Mouse (Mus musculus) monocyte, adult 2 months (primary cell): Measurements from ENCODE around the gene Btg4.

ENCODE experiments used
- DNase-seq, 2 experiments: peaks; one replicate each; pipeline ENCODE4 v3.0.0; 2022; ENCODE audit warnings: low spot score in 2 of 2, low read depth in 1 of 2

Btg4 gene

GRCm38 (mm10) chr9:51060601-51061000 lies at the start of gene Btg4:
Gene Btg4 (plus strand): TSS chr9:51060901.
- DNase-seq: no peak

DNA sequence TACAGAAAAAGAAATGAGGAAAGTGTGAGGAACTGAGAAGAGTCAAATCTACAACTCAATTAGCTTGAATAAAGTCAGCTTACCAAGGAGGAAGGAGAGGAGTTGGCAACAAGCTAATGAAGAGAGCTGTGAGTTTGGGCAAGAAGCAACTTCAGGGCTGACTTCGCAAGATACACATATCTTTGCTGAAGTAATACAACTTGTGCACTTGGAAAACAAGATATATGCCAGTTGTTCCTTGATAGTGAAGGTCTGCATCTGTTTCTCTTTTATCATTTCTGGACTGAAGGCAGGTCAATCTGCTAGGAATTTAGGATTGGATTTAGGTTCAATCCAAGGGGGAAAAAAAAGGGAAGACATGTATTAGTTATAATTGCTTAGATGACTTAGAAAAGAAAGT lies 47.1 kb upstream of the Btg4 start:
- no peak for DNase-seq

DNA sequence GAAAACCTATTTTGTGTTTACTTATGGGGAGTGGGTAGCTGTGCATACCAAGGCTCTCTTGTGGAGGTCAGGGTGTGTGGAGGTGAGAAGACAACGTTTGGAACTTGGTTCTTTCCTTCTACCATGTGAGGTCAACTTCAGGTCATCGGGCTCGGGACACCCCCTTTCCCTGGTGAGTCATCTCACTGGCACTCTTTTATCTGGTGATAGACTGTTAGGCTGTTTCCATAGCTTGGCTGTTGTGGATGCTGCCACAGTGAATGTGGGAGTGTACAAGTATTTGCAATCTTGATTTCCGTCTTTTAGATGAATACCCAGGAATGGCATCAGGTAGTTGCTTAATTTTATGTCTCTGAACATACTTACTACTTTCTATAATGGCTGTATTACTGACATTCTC lies 45.0 kb upstream of the Btg4 start:
- no peak for DNase-seq

DNA sequence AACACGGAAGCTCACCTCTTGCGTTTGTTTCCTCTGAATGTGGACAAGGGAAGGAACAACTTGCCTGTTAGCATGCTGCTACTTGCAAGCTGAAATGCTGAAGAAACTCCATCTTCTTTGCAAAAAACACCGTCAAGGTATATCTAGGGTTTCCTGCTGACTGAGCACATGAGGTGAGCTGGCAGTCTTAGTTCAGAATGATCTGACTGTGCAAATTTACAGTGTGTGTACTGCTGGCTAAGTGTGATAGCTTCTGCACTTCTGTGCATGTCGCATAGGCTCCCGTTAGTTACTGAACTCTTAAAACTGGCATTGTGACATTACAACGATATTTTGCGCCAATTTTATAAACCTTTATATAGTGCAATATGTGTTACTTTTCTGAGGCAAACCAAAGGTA lies 41.0 kb upstream of the Btg4 start:
- no peak for DNase-seq

GRCm38 (mm10) chr9:51020351-51020750 lies 40.4 kb upstream of the Btg4 start:
- DNase-seq: no peak

DNA sequence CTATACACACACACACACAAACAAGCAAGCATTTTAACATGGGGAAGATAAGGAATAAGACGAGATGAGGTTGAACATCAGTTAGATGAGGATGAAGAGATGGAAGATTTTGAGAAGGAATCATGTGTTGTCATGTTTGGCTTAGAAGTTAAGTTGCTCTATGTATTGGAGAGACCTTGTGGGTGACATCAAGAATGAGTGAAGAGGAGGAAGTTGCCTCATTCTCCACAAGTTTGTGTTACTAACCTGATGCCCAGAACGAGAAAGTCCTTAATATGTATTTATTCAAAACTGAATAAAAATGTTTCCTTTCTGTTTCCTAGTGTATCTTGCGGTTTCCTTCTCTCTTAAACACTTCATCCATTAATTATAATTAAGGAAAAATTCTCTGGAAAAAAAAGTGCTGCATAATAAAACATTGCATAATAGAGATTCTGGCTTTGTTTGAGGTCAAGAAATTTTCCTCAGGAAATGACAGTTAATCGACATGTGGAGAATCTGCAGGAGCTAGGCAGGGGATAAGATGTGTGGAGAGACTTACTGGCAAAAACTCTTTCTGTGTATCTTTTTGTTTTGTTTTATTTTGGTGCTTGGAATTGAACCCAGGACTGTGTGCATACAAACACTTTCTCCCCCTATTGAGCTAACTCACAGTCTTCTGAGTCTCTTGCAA lies 39.4 kb upstream of the Btg4 start:
- no peak for DNase-seq

GRCm38 (mm10) chr9:51026952-51027351 lies 33.7 kb upstream of the Btg4 start:
- DNase-seq: no peak

DNA sequence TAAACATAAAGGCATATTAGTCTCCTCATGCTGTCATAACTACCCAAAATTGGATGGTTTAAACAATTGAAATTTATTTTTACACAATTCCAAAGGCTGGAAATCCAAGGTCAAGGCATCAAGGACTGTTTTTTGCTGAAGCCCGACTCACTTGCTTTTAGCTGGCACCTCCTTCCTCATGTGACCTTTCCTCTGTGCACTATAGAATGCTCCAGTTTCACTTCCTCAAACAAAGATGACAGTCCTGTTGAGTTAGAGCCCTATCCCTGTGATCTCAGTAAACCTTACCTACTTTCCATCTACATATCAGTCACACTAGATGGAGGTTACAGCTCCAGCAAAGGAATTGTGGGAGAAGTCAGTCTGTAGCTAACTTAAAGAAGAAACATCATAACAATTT lies 30.6 kb upstream of the Btg4 start:
- DNase-seq: no peak

DNA sequence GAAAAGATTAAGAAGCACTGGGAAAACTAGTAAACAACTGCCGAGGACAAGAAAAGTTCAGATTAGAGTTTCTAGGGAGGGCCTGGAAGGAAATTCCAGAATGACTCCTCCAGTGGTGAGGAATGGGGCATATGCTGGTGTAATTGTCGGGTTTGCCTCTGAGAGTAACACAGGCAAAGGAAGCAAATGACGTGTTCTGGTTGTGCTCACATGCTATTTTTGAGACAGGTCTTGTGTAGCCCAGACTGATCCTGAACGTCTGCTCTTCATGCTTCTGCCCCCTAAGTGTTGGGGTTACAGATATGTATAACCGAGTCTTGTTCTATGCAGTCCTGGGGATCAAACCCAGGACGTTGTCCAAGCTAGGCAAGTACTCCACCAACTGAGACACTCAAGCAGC lies 29.1 kb upstream of the Btg4 start:
- no peak for DNase-seq

- DNase-seq: no peak
These were observed 28.4 kb upstream of the Btg4 start for GRCm38 (mm10) chr9:51032291-51032690.

DNA sequence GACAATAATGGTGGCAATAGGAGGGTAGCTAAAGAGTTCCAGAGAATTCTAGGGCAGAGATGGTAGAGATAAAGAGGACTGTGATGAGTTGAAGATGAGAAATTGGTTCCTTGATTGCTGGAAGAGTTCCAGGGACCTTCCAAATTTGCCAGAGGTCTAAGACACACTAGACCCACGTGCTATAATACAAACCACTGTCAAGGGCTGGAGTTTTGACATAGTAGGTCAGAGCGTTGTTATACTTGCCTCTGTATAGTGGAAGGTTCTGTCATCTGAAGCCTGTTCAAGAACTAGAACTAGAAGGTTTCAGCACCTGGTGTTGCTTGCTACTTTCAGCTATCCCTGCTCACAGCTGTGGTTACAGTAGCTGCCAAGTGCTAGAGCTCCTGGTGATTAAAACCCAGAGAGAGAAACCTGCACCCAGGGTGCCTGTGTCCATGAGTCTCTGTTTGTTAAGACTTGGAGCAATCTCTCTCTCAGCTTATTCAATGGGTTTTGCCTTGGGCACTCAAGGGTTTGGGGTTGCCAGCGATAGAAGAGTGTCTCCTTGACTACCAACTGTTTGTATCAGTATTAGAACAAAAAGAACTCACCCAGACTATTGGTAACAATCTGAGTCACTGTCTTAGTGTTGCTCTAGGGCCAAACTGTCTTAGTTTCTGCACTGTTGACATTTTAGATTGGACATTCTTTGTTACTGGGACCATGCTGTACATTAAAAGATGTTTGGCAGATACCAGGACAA lies 27.7 kb upstream of the Btg4 start:
- no peak for DNase-seq

GRCm38 (mm10) chr9:51041491-51041980 lies 19.2 kb upstream of the Btg4 start:
- DNase-seq: no peak

DNA sequence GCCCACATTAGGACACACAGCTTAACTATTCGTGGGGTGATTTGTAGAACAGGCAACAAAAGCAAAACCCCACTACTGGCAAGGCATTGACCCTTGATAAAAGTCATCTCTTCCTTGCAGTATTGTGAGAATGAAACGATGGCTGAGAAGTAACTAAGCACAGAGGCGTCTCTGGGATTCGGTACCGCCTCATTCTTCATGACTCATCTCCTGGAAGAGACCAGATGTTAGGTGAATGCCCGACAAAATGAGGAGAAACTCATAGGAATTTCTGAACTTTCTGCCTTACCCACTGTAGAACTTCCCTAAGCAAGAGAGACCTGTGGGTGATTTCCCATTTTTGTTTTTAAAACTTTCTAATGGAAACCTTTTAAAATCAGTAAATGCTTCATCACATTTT lies 18.6 kb upstream of the Btg4 start:
- no peak for DNase-seq

DNA sequence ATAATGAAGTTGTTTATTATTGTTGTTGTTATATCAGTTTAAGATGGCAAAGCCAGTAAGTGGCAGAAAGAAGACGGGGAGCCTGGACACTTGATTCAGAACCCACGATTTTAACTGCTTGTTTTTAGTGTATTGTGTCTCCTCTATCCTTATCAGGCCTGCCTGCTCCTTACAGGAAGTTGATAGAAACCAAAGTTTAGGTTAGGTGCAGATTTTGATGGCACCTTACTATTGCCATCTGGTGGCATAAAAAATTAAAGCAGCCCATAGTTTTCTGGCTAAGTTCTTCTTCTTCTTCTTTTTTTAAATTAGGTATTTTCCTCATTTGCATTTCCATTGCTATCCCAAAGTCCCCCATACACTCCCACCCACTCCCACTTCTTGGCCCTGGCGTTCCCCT lies 8.5 kb upstream of the Btg4 start:
- no peak for DNase-seq

DNA sequence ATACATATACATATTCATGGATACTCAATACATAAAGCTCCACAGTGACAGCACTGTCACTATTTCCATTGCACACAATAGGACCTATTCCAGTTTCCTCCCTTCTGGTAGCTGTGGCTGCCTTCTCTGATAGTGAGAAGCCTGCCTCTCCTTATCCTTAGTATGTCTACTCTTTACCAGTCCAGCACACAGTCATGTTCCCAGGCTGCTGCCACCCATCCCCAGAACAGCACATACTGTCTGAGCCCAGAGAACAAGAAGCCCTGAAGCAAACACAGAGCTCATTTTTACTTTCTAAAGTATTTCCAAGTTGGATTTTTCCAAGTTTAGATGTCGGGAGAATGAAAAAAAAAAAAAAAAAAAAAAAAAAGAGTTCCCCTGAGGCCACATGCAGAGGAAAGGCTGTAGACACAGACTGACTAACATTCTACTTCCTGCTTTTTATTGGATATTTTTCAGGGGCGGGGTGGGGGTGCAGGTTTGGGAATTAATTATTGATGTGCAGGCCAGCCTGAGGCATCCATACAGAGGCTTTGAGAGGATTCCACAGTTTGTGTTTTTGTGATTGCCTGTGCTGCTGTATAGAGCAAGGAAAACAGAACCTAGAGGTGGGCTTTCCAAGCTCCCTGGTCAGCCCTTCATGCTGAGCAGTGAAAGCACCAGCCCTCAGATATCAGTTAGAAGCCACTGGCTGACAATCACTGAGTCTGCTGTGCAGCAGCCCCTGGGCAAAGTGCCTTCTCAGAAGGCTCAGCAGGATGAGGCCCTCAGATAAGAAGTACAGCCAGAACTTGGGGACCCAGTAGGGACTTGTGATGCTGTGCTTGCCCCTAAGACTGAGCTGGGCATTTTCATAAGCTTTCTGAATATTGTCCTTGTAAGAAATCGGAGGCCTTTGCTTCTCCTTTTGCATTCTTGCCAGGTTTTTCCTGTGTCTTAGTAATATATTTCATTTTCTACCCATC lies 4.1 kb upstream of the Btg4 start:
- no peak for DNase-seq

- DNase-seq: no peak
These were observed 1.7 kb upstream of the Btg4 start for GRCm38 (mm10) chr9:51058951-51059521.

GRCm38 (mm10) chr9:51068202-51068601 lies 7.5 kb downstream of the Btg4 start:
- DNase-seq: no peak

DNA sequence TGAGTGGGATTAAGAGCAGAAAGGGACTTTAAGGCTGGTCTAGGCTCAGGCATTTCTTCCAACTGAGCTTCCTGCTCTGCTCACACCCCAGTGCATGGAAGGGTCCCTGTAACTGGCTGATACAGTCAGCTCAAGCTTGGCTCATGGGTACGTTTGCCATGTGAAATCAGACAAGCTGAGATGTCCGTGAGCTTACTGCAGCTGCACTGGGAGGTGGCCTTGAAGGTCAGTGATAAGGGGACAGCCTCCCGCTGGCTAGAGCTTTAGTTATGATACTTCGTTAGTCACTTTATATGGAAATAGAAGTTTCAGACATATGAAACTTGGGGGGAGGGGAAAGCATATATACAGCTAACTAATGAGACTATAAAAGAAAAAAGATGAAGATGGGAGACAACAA lies 10.1 kb downstream of the Btg4 start:
- DNase-seq: no peak

- no peak for DNase-seq
These were observed 15.1 kb downstream of the Btg4 start for GRCm38 (mm10) chr9:51075780-51076179.

DNA sequence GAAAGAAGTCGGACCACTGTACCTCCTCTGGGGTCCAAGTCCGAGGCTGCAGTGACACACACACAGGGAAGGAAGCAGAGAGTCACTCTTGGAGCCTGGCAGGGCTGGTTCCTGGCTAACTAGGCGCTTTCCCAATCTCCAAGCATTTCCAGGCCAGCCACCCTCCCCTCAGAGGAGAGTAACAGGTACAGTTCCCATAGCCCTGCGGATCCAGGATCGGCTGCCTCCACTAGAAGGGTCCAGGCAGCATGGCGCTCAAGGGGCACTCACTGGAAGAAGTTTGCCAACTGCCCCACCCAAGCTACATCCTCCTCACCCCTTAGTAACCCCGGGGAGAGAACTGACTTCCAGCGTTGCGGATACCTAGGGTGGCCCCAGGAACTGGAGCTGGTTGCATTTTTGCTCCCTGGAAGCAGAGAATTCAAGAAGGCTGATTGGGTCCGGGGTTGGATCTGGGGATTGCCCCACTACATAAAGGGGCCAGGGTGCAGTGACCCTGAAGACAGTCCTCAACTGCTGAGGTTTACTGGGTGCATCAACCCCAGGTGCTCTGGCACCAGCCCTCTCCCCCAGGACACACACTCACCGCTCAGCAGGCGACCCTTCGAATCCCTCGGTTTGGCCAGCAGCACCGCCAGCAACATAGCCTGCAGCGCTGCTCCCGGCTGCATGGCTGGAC lies 15.7 kb downstream of the Btg4 start:
- no peak for DNase-seq

GRCm38 (mm10) chr9:51076979-51077315 lies 16.2 kb downstream of the Btg4 start, which contains the start of gene Layn:
Gene Layn (minus strand): TSS chr9:51077094.
- DNase-seq: peak; percentile 30
